In genomic region chr5:124376401-124376800, GRCm38 (mm10) we compare ENCODE assay signal across 24 mouse cellular contexts.
"Had no signal": no experiment of that assay in that cellular context is flagged by ENCODE, and none has a peak within 500 bp of the region (broad histone marks: within the 10 kb centered on the region; RNA-seq: fewer than 3 reads in every experiment).

No protein-coding gene starts in this region.

- H3K9ac ChIP-seq: limb, embryonic 13.5 days; liver, embryonic 13.5 days; lung, embryonic 15.5 days; midbrain, embryonic 13.5 days; neural tube, embryonic 13.5 days; stomach, embryonic 15.5 days had no signal

- DNase-seq: kidney, adult 18-20 months; kidney, adult 9 months; kidney, postnatal 25 days; layer of hippocampus, adult 9-11 months; liver, embryonic 13.5 days; lung, postnatal 10 days; lung, postnatal 36 days; retina, postnatal 1 day; right cerebral cortex, postnatal 25 days; spleen, adult 18-20 months; thymus, adult 18-20 months; thymus, postnatal 36 days had no signal

- ATAC-seq: midbrain, embryonic 13.5 days; midbrain, embryonic 16.5 days had no signal

- H3K4me1 ChIP-seq: limb, embryonic 10.5 days; limb, embryonic 13.5 days; liver, embryonic 13.5 days; lung, embryonic 15.5 days; midbrain, embryonic 10.5 days; midbrain, embryonic 13.5 days; neural tube, embryonic 13.5 days; stomach, embryonic 15.5 days had no signal

- H3K4me3 ChIP-seq: layer of hippocampus, adult 2 months; limb, embryonic 10.5 days; limb, embryonic 13.5 days; liver, embryonic 13.5 days; lung, embryonic 15.5 days; megakaryocyte, embryonic 14.5 days; midbrain, embryonic 10.5 days; midbrain, embryonic 13.5 days; myocyte; neural tube, embryonic 13.5 days; stomach, embryonic 15.5 days had no signal

- H3K27me3 ChIP-seq: limb, embryonic 13.5 days; liver, embryonic 13.5 days; lung, embryonic 15.5 days; megakaryocyte, embryonic 14.5 days; midbrain, embryonic 13.5 days; neural tube, embryonic 13.5 days; stomach, embryonic 15.5 days had no signal

- H3K4me2 ChIP-seq: limb, embryonic 13.5 days; liver, embryonic 13.5 days; lung, embryonic 15.5 days; midbrain, embryonic 13.5 days; neural tube, embryonic 13.5 days; stomach, embryonic 15.5 days had no signal

- H3K9me3 ChIP-seq: limb, embryonic 10.5 days; limb, embryonic 13.5 days; liver, embryonic 13.5 days; lung, embryonic 15.5 days; megakaryocyte, embryonic 14.5 days; midbrain, embryonic 10.5 days; midbrain, embryonic 13.5 days; neural tube, embryonic 13.5 days; stomach, embryonic 15.5 days had no signal

- H3K27ac ChIP-seq: kidney, postnatal 0 days; layer of hippocampus, adult 2 months; limb, embryonic 10.5 days; limb, embryonic 13.5 days; liver, embryonic 13.5 days; lung, embryonic 15.5 days; midbrain, embryonic 10.5 days; midbrain, embryonic 13.5 days; neural tube, embryonic 13.5 days; stomach, embryonic 15.5 days had no signal
